Mouse (Mus musculus): ENCODE data around the gene Gm45716.
"Not testable (repeated sequence)": the region's sequence is repeated elsewhere in the genome, so short reads cannot be mapped to it uniquely, and the experiment has no call there.

Gene Gm45716

GRCm38 (mm10) chr11:90250730-90251129, 63.2 kb downstream of the Gm45716 start:
- DNase-seq (ENCODE audit: low spot score), result no peak

DNA sequence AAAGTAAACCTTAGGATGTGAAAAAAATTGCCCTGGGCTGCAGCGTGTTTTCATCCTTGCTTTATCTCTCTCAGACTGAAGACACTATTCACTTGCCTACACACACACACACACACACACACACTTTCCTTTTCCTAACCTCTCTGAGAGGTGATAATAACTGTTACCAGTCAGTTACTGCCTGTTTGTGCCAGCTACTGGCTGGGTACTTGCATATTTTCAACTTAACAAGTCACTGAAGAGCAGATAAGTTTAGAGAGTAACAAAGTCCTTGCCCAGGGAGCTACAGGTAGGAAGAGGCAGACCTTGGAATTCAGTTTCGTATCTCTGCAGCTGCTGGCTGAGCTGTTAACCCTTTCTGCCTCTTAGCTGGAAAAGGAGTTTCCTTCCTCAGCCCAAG, 64.4 kb downstream of the Gm45716 start:
- no peak for DNase-seq (ENCODE audit: low spot score)

DNA sequence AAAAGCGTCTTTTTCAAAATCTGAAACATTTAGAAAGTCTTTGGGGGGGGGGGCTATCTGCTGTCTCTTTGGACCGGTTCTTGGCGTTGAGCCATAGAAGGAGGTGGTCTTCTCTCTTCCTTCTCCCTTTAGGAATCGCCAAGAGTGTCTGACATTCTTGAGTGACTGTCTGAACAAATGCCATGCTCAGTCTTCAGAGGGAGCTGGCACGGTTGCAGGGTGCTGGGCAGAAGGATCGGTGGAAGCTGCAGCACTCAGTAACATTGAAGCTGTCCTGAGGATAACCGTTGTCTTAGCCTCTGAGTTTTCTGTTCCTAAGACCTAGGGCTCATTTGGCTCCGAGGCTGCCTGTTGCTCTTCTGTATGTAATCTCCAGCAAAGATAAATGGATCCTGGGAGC, 64.9 kb downstream of the Gm45716 start:
- no peak for DNase-seq (ENCODE audit: low spot score)

- DNase-seq (ENCODE audit: low spot score), result no peak
Measured at GRCm38 (mm10) chr11:90254536-90254935, 67.1 kb downstream of the Gm45716 start.

- no peak for DNase-seq (ENCODE audit: low spot score)
Measured at GRCm38 (mm10) chr11:90255687-90256086, 68.2 kb downstream of the Gm45716 start.

DNA sequence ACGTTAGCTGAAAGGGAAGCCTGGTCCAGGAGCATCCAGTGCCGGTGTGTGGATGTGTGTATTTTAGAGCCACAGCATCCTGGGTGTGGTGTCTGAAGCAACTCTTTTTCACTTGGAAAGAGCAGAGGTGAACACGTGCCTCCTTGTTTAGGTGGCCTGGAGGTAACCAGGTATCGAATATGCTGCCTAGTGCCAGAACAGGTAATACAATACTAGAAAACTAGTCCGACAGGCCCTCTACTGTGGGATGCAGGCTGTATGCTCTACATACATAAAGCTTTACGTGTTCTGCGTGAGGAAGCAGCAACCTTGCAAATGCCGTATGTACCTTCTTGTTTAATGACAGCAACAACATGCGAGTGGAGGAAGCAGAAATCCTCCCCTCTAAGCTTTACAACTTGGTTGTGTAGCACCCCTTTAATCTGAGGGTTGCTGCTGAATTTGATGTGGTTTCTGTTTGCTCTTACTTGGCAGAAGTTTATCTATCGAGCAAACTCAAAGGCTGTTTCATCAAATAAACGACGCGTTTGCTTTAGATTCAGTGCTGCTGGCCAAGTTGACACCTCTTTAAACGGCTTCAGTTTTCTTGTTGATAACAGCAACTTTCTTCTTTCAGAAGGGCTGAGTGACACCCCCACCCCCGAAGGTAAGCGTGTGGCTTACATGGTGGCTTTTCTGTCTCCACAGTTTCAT, 69.5 kb downstream of the Gm45716 start:
- no peak for DNase-seq (ENCODE audit: low spot score)

DNA sequence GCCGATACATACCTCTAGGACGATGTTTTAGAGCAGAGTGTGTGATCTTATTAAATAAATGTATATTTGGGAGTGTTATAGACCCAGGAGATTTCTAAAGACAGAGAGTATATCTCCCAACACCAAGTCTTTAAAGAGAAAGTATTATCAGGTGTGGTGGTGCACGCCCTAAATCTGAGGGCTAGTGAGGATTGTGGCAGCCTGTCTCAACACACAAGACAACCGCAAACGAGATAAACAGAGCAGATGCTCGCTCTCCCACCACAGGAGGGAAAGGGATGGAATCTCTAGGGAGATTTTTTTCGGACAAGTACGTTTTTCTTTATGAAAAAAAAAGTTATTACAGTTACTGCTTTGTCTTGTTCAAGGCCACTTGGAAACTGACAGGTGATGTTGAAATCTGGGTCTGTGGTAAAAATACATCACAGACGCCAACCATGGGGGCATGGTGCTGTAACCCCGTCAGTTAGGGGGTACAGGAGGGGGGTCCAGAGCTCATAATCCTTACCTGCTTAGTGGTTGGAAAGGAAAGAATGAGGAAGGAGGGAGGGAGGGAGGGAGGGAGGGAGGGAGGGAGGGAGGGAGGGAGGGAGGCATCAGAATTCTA, 70.9 kb downstream of the Gm45716 start:
- DNase-seq (ENCODE audit: low spot score), result no peak

DNA sequence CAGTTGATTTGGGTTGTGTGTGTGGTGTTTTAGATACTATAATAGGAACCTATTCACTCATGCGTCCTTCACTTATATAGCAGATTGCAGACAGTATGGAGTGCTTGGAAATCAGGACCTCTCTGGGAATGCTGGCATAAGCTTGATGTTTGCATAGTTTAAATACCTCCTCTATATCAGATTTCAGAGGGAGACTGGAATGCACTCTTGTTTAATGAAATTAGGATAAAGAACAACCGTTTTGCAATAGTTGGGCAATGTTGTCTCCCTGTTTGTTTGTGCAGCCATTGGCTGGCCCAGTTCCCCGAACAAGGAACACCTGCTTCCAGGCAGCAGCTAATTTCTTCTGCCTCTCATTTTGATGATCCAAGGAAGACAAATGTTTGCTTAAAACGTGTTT, 71.6 kb downstream of the Gm45716 start:
- DNase-seq (ENCODE audit: low spot score), result no peak

DNA sequence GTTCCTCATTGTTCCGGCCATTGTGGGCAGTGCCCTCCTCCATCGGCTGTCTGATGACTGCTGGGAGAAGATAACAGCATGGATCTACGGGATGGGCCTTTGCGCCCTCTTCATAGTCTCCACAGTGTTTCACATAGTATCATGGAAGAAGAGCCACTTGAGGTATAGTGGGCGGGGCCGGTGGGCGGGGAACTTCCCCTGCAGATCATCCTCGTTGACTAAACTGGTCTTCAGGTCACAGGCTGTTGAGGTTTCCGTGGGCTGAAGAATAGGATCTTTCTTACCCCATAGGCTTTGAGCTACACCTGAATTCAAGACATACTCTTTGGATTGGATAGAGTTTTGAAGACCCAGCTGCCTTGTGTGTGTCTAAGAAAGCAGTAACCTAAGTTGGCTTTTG, 72.3 kb downstream of the Gm45716 start:
- DNase-seq (ENCODE audit: low spot score), result no peak

- no peak for DNase-seq (ENCODE audit: low spot score)
Measured at GRCm38 (mm10) chr11:90264180-90264579, 76.7 kb downstream of the Gm45716 start.

DNA sequence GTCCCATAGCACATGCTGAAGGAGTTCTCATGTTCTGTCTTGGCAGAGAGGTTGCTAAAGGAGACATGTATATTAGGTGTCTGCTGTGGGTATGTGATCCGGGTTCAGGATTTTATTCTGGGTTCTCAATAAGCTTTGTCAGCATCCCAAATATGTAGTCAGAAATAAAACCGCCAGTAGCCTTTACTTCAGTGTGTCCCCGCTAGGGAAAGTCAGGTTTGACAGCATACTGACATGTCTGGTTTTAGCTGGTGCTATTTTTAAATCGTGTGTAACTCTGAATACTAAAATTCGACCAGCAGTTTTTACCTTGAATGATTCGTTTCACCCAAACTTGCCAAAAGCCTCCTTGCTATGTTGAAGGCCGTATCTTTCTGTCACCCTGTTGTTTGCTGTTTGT, 78.1 kb downstream of the Gm45716 start:
- no peak for DNase-seq (ENCODE audit: low spot score)

GRCm38 (mm10) chr11:90268934-90269333, 81.5 kb downstream of the Gm45716 start:
- DNase-seq (ENCODE audit: low spot score), result no peak

GRCm38 (mm10) chr11:90269398-90270123, 82.1 kb downstream of the Gm45716 start:
- DNase-seq (ENCODE audit: low spot score), result no peak

- DNase-seq (ENCODE audit: low spot score), result no peak
Measured at GRCm38 (mm10) chr11:90270132-90270877, 82.8 kb downstream of the Gm45716 start.

DNA sequence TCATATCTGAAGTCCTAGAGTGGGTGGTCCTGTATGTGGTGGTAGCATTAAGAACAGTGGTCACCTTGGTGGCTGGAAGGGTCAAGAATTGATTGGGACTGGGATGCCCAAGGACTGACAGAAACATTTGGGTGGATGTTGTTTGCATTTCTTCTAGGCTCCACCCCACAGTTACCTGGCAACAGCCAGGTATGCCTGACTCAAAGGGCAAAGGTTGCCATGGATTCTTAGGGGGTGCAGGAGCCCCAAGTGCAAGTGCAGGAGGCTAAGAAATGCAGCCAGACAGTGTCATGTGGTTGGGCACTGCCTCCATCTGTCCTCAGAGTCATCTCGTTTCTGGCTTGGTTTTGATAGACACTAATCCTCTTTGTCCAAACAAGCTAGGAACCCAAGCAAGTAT, 86.7 kb downstream of the Gm45716 start:
- no peak for DNase-seq (ENCODE audit: low spot score)

DNA sequence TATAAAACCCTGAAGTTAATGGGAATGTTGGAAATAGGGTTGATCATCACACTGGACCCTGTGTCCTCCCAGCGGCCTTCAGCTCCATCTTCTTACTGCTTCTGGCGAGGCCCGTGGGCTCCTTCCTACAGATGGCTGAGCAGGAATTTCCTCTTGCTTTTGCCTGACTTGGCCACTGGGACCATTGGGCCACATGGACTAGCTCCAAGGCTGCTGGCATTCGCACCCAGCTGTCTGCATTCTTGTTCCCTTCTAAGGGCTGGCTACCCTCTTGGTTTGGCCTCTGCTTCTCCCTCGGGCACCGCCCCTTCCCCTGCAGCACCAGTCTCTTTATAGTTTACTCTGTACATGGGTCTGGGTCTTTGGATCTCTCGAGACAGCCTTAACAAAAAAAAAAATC, 88.2 kb downstream of the Gm45716 start:
- no peak for DNase-seq (ENCODE audit: low spot score)

DNA sequence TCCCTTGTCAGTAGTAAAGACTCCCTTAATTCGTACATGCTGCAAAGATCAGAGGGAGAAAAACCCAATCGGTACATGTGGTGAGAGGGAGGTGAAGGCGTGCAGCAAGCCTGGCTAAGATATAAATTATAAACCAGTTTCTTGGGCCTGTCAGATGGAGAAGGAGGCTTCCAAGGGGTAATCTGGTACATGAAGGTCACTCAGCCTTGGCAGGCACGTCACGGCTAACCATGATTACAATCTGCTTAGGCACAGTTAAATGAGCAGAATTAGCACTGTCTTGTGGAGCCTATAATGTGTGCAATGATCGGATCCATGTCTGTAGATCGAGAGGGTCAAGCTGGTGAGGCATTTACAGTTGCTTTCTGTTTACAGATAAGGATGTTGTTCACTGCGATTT, 88.7 kb downstream of the Gm45716 start:
- DNase-seq (ENCODE audit: low spot score), result no peak

DNA sequence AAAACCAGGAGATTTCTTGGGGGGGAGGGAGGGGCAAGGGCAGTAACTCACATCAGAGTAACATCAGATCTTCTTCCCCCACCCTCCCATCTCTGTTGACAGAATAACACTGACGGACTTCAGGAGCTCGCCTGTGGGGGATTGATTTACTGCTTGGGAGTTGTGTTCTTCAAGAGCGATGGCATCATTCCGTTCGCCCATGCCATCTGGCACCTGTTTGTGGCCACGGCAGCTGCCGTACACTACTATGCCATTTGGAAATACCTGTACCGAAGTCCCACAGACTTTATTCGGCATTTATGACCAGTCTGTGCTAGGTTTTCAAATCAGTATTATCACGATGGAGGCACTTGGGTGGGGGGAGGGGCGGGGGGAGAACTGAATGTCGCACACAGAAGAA, 89.1 kb downstream of the Gm45716 start:
- DNase-seq (ENCODE audit: low spot score), result no peak

DNA sequence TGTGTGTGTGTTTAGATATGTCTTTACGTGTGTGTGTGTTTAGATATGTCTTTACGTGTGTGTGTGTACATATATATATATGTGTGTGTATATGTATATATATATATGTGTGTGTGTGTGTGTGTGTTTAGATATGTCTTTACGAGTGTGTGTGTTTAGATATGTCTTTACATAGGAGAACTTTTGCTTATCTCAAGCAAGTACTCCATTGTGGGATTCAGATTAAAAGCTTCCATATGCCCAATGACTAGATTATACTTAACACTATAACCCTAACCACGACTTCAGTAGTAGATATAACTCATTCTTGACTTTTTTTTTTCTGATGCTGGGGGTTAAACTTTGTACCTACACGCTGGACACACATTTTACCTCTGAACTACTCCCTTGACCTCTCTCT, 92.6 kb downstream of the Gm45716 start:
- DNase-seq (ENCODE audit: low spot score), result no peak

DNA sequence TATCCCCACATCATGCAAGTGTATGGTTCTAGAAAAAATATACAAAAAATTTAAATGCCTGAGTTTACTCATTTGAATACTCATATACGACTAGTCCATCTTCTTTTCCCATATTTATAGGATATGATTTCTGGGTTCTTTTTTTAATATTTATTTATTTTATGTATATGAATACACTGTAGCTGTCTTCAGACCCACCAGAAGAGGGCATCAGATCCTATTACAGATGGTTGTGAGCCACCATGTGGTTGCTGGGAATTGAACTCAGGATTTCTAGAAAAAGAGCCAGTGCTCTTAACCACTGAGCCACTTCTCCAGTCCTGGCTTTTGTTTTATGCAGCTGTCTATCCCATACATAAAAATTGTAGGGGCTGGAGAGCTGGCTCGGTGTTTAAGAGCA, 94.5 kb downstream of the Gm45716 start:
- not testable (repeated sequence) for DNase-seq (ENCODE audit: low spot score)

DNA sequence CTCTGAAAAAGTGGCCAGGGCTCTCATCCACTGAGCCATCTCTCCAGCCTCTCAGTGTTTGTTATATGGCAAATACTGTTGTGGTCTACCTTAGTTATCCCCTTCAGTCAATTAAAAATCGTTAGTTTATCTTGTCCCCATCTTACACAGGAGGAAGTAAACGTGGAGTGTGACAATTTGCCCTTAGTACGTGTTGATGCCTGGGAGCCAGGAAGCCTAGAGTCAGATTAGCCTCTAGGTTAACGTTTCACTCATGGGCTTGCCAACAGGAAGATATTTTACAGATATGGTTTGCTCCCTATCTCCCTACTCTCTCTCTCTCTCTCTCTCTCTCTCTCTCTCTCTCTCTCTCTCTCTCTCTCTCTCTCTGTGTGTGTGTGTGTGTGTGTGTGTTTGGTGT, 95.7 kb downstream of the Gm45716 start:
- DNase-seq (ENCODE audit: low spot score), result no peak

DNA sequence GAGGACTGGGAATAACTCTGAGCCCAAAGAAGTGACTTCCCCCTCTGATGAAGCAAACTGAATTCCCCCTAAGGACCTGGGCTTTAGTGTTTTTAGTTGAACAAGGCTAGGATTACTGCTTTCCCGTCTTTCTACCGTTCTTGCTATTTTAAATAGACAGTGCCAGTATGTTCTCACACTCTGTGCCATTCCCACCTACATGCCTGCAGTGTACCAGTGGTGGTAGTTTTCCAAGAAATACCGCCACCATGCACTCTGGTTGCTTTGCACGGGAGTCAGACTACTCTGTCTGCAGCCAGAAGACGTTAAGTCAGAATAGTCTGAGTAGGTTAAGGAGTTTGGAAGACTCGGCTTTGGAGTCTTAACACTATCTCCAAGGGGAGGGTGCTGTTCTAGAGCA, 96.1 kb downstream of the Gm45716 start:
- no peak for DNase-seq (ENCODE audit: low spot score)

GRCm38 (mm10) chr11:90284079-90284478, 96.6 kb downstream of the Gm45716 start:
- DNase-seq (ENCODE audit: low spot score), result no peak
